Mouse (Mus musculus) CD4-positive, CD25-positive, alpha-beta regulatory T cell (primary cell): ENCODE measurements around the gene Hoxb13. TPM values are rescaled to one million over a fixed set of nuclear protein-coding genes. Genes with fewer than 3 reads are reported as not detected.

ENCODE experiments used
- polyA plus RNA-seq: library from polyadenylated mRNA; unstranded; fragments of 100-300 nt; shearing (Covaris generic); gene quantifications from one replicate; pipeline ENCODE4 v1.2.1, GENCODE M21; 2017

Hoxb13 gene
- not detected for polyA plus RNA-seq

DNA sequence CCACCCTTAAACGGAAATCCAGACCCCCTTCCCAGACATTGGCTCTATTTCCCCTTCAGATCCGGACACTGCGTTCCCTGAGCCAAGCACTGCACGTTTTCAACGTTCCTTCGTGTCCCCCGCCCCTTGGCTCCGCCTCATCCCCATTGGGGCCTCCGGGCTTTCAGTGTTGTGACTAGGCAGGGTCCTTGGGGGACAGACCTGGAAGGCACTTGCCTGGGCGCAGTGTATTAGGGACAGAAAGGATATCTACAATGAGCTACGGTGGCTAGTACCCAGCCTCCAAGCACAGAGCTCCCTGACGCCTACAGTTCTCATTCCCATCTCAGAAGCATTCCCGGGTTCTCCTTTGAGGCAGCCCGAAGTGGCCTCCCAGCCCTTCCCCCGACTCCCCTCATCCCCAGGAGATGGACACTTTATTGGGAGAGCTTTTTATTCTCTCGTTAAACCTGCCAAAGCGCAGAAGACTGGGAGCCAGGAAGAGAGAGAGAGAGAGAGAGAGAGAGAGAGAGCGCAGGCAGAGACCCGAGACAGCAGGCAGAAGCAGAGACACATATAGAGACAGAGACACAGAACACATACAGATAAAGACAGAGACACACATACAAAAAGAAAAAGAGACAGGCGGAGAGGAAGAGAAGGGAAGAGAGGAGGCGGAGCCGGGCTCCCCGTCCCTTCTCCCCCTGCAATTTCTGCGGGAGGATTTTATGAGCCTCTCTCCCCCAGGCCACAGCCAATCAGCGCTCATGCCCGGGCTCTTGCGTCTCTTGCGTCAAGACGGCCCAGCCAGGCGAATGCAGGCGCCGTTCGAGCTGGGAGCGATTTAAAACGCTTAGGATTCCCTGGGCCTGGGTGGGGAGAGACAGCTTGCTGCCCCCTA lies at the start of gene Hoxb13:
Gene Hoxb13 (plus strand): TSS at position 796 of the 880 bp plus-strand sequence.

Other genes with a start within 250 kb of the Hoxb13 start
- gene Igf2bp1, start 188.4 kb upstream of the Hoxb13 start, polyA plus RNA-seq = 0.08 TPM
- not detected for gene Gip, start 169.8 kb upstream of the Hoxb13 start, polyA plus RNA-seq
- 85.6 TPM for gene Snf8, start 159.4 kb upstream of the Hoxb13 start, polyA plus RNA-seq
- 42.9 TPM for gene Ube2z, start 128.9 kb upstream of the Hoxb13 start, polyA plus RNA-seq
- 364 TPM for gene Atp5g1, start 118.6 kb upstream of the Hoxb13 start, polyA plus RNA-seq
- not detected for gene Calcoco2, start 82.4 kb upstream of the Hoxb13 start, polyA plus RNA-seq
- not detected for gene Ttll6, start 60.5 kb upstream of the Hoxb13 start, polyA plus RNA-seq
- not detected for gene Hoxb9, start 77.1 kb downstream of the Hoxb13 start, polyA plus RNA-seq
- gene Hoxb8, start 87.6 kb downstream of the Hoxb13 start, polyA plus RNA-seq = not detected
- gene Hoxb7, start 92.3 kb downstream of the Hoxb13 start, polyA plus RNA-seq = not detected
- not detected for gene Hoxb6, start 98.2 kb downstream of the Hoxb13 start, polyA plus RNA-seq
- 0.10 TPM for gene Hoxb5, start 109.0 kb downstream of the Hoxb13 start, polyA plus RNA-seq
- 0.41 TPM for gene Hoxb4, start 124.0 kb downstream of the Hoxb13 start, polyA plus RNA-seq
- 0.11 TPM for gene Hoxb3, start 129.0 kb downstream of the Hoxb13 start, polyA plus RNA-seq
- not detected for gene Hoxb2, start 156.2 kb downstream of the Hoxb13 start, polyA plus RNA-seq
- gene Hoxb1, start 171.4 kb downstream of the Hoxb13 start, polyA plus RNA-seq = 0.28 TPM